Mouse (Mus musculus) heart, postnatal 0 days (tissue): ENCODE data around the gene Clrn3.

Source experiments
- CTCF ChIP-seq: IDR thresholded peaks from 2 replicates; pipeline ENCODE4 v1.5.1; 2016; ENCODE audit warnings: antibody characterized with exemption, control low read depth, low read depth
- EP300 ChIP-seq: IDR thresholded peaks from 2 replicates; pipeline ENCODE4 v1.6.1; 2016; ENCODE audit warnings: antibody characterized with exemption, low read depth

GRCm38 (mm10) chr7:135548434-135548833 lies 20.0 kb upstream of the Clrn3 start:
- no peak for TF ChIP-seq CTCF
- no peak for TF ChIP-seq EP300
